Comparison of ENCODE assay signal across 15 mouse cellular contexts in the genomic region with DNA sequence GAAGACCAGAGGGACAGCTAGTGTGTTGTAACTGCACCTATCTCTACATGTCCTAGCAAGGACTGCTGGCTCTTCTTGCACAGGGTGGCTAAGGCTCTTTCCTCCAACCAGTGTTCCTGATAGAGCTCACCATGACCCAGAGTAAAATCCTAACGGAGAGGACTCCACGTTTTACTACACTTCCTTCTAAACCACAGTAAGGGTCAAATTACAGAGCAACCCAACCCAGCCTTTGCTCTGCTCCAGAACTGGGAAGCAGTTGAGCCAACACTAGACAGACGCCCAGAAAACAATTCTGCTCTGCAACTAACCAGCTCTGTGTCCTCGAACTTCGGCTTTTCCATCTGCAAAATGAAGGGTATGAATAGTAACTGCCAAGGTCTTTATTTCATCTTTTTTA.
"Had no signal": no experiment of that assay in that cellular context is flagged by ENCODE, and none has a peak within 500 bp of the region (broad histone marks: within the 10 kb centered on the region; RNA-seq: fewer than 3 reads in every experiment).

No protein-coding gene starts in this region.

- DNase-seq: liver; lung, adult 18-20 months; right cerebral cortex, adult 18-20 months; right cerebral cortex, postnatal 14 days; right cerebral cortex, postnatal 4 days had no signal

- H3K4me3 ChIP-seq: limb, embryonic 10.5 days; limb, embryonic 13.5 days; liver, embryonic 12.5 days; liver, embryonic 15.5 days; lung, embryonic 15.5 days; megakaryocyte, embryonic 14.5 days; midbrain, embryonic 10.5 days; neural tube, embryonic 12.5 days; neural tube, embryonic 15.5 days had no signal

- H3K27ac ChIP-seq: limb, embryonic 10.5 days; limb, embryonic 13.5 days; liver, embryonic 12.5 days; liver, embryonic 15.5 days; lung, embryonic 15.5 days; midbrain, embryonic 10.5 days; neural tube, embryonic 12.5 days; neural tube, embryonic 15.5 days; stomach, postnatal 0 days had no signal
